Comparison of ENCODE assay signal across 8 mouse cellular contexts in genomic region chr11:103411981-103412949, GRCm38 (mm10). TPM values are rescaled to one million over a fixed set of nuclear protein-coding genes. Genes with fewer than 3 reads are reported as not detected.
A peak's percentile ranks its signal among the peaks of the same experiment; 100 is the strongest.
DNase-seq lines count a peak whose midpoint lies in the region; ATAC-seq and TF ChIP-seq lines count a peak whose summit lies in the region.

Gene Plekhm1, minus strand, starts transcription at chr11:103412687.

- intact Hi-C loops in heart, postnatal 10 days (cut with DNase I), result loop anchor here (5.0 kb wide), 1 partner anchor 145 kb away; no protein-coding TSS in a partner anchor

- no peaks in the 10 kb centered on the region for H3K27me3 ChIP-seq in ES-Bruce4 (ENCODE audit: control insufficient read depth, insufficient read depth, low read length, poor library complexity, severe bottlenecking)
- H3K27me3 ChIP-seq in forebrain, embryonic 13.5 days, result peaks cover 9% of the 10 kb centered on the region
- H3K27me3 ChIP-seq in liver, postnatal 0 days (ENCODE audit: insufficient read depth, low read length), result no peaks in the 10 kb centered on the region
- H3K27me3 ChIP-seq in neural tube, embryonic 14.5 days (ENCODE audit: control insufficient read depth, insufficient read depth, low read length), result no peaks in the 10 kb centered on the region

- peak within 1 kb of the TSS; percentile 85 for H3K4me2 ChIP-seq in forebrain, embryonic 13.5 days
- peak within 1 kb of the TSS; percentile 84 for H3K4me2 ChIP-seq in liver, postnatal 0 days (ENCODE audit: low read depth, low read length)
- peak within 1 kb of the TSS; percentile 67 for H3K4me2 ChIP-seq in neural tube, embryonic 14.5 days (ENCODE audit: low read depth, low read length)

- under 1% methylated on average over 67 of the region's 67 CpGs for WGBS in forebrain, embryonic 13.5 days
- under 1% methylated on average over 67 of the region's 67 CpGs for WGBS in large intestine, adult 2 months
- under 1% methylated on average over 61 of the region's 67 CpGs for WGBS in liver, postnatal 0 days (ENCODE audit: insufficient replicate concordance)
- WGBS in neural tube, embryonic 14.5 days, result under 1% methylated on average over 64 of the region's 67 CpGs

- peak; percentile 96 for DNase-seq in heart, postnatal 10 days
- peak; percentile 75 for DNase-seq in large intestine, adult 2 months (ENCODE audit: low read depth, low spot score)
- peak; percentile 97 for DNase-seq in liver, postnatal 0 days
- DNase-seq in testis, postnatal 10 days (ENCODE audit: low spot score), result peak; percentile 98

- peak within 1 kb of the TSS; percentile 94 for H3K27ac ChIP-seq in ES-Bruce4 (ENCODE audit: insufficient read depth, low read length)
- H3K27ac ChIP-seq in forebrain, embryonic 13.5 days, result peak within 1 kb of the TSS; percentile 57; the same call in 1 of the 2 replicates
- H3K27ac ChIP-seq in liver, postnatal 0 days (ENCODE audit: low read depth), result peak within 1 kb of the TSS; percentile 89
- H3K27ac ChIP-seq in neural tube, embryonic 14.5 days (ENCODE audit: low read depth, low read length), result peak within 1 kb of the TSS; percentile 45; the same call in 1 of the 2 replicates

- H3K9ac ChIP-seq in ES-Bruce4 (ENCODE audit: low read depth, poor library complexity, severe bottlenecking), result peak within 1 kb of the TSS; percentile 82
- H3K9ac ChIP-seq in forebrain, embryonic 13.5 days, result peak within 1 kb of the TSS; percentile 90
- peak within 1 kb of the TSS; percentile 98 for H3K9ac ChIP-seq in liver, postnatal 0 days (replicated peaks)
- peak within 1 kb of the TSS; percentile 83 for H3K9ac ChIP-seq in neural tube, embryonic 14.5 days (replicated peaks; ENCODE audit: low read depth, low read length)

- H3K4me1 ChIP-seq in ES-Bruce4 (ENCODE audit: control insufficient read depth, insufficient read depth, low read length), result peaks cover 8% of the 10 kb centered on the region
- peaks cover 19% of the 10 kb centered on the region for H3K4me1 ChIP-seq in forebrain, embryonic 13.5 days
- H3K4me1 ChIP-seq in liver, postnatal 0 days (ENCODE audit: insufficient read depth), result peaks cover 17% of the 10 kb centered on the region
- H3K4me1 ChIP-seq in neural tube, embryonic 14.5 days (ENCODE audit: control insufficient read depth, insufficient read depth, low read length), result peaks cover 7% of the 10 kb centered on the region; the same call in 1 of the 2 replicates

- H3K4me3 ChIP-seq in ES-Bruce4 (ENCODE audit: low read depth, low read length), result peak within 1 kb of the TSS; percentile 100
- peak within 1 kb of the TSS; percentile 85 for H3K4me3 ChIP-seq in forebrain, embryonic 13.5 days
- H3K4me3 ChIP-seq in liver, postnatal 0 days (ENCODE audit: low read depth, low read length), result peak within 1 kb of the TSS; percentile 99
- peak within 1 kb of the TSS; percentile 62 for H3K4me3 ChIP-seq in neural tube, embryonic 14.5 days (ENCODE audit: low read depth, low read length)

- ATAC-seq in cerebellum, adult (ENCODE audit: insufficient number of reproducible peaks, low FRiP score, low TSS enrichment), result peak; percentile 98
- peak; percentile 99 for ATAC-seq in forebrain, embryonic 13.5 days
- peak; percentile 97 for ATAC-seq in liver, postnatal 0 days
- peak; percentile 99 for ATAC-seq in neural tube, embryonic 14.5 days (ENCODE audit: low read depth)

- no peaks in the 10 kb centered on the region for H3K9me3 ChIP-seq in ES-Bruce4 (replicated peaks; ENCODE audit: control insufficient read depth, insufficient read depth, low read length, poor library complexity, severe bottlenecking)
- H3K9me3 ChIP-seq in forebrain, embryonic 13.5 days (replicated peaks), result no peaks in the 10 kb centered on the region
- H3K9me3 ChIP-seq in liver, postnatal 0 days (ENCODE audit: low read length), result no peaks in the 10 kb centered on the region
- no peaks in the 10 kb centered on the region for H3K9me3 ChIP-seq in neural tube, embryonic 14.5 days (ENCODE audit: control insufficient read depth, low read length)

- no peak for TF ChIP-seq EP300 in ES-Bruce4 (IDR thresholded peaks at IDR 0.05; ENCODE audit: insufficient read depth, low read depth, low read length)
- no peak for TF ChIP-seq EP300 in liver, postnatal 0 days (IDR thresholded peaks at IDR 0.05; ENCODE audit: low read depth)

- peak; percentile 85 for TF ChIP-seq POLR2A in ES-Bruce4 (IDR thresholded peaks at IDR 0.05; ENCODE audit: insufficient read depth, low read length)

- TF ChIP-seq CTCF in ES-Bruce4 (IDR thresholded peaks at IDR 0.05; ENCODE audit: low read depth, low read length), result no peak
- no peak for TF ChIP-seq CTCF in liver, postnatal 0 days (IDR thresholded peaks at IDR 0.05; ENCODE audit: low read depth)

- peaks cover 7% of the 10 kb centered on the region; the same call in 1 of the 2 replicates for H3K36me3 ChIP-seq in ES-Bruce4 (ENCODE audit: control insufficient read depth, insufficient read depth, low read length, poor library complexity, severe bottlenecking)
- peaks cover 7% of the 10 kb centered on the region; the same call in 1 of the 2 replicates for H3K36me3 ChIP-seq in forebrain, embryonic 13.5 days (ENCODE audit: poor library complexity, severe bottlenecking)
- peaks cover 6% of the 10 kb centered on the region; the same call in 1 of the 2 replicates for H3K36me3 ChIP-seq in liver, postnatal 0 days (replicated peaks; ENCODE audit: insufficient read depth, low read length)
- H3K36me3 ChIP-seq in neural tube, embryonic 14.5 days (ENCODE audit: control insufficient read depth, insufficient read depth, low read length), result no peaks in the 10 kb centered on the region

RNA-seq across cellular contexts. Expression of gene Plekhm1, which starts in this region (rescaled TPM):
- polyA plus RNA-seq in ES-Bruce4 (2011; ENCODE audit: insufficient read depth, insufficient read length, low read depth, missing spikeins), result 20.8 and 22.0 TPM in 2 replicates
- 7.7 and 8.0 TPM in 2 replicates for polyA plus RNA-seq in forebrain, embryonic 13.5 days (2015; fragmentation: Nextera tagmentation; extraction: Ambion mirVana)
- total RNA-seq in heart, postnatal 10 days (2021), result 10 to 100 TPM; 10.1 to 11.5 TPM
- 17.4 and 18.2 TPM in 2 replicates for polyA plus RNA-seq in large intestine, adult 2 months (2012; rRNA removed)
- polyA plus RNA-seq in liver, postnatal 0 days (2015; fragmentation: Nextera tagmentation; extraction: Ambion mirVana), result 2.1 and 2.3 TPM in 2 replicates
- polyA plus RNA-seq in neural tube, embryonic 14.5 days (2014; fragmentation: Nextera tagmentation; extraction: Ambion mirVana), result 9.5 and 11.1 TPM in 2 replicates

Comparison
In these comparisons a context has a peak if more than half of its experiments do, and no peak if none do; other contexts are left out.
1. Peak in every context shown above with its lines: DNase-seq, ATAC-seq, H3K4me3 ChIP-seq and H3K27ac ChIP-seq.